Mouse (Mus musculus): Measurements from ENCODE around the gene Ccdc84.
"Not testable (repeated sequence)": the region's sequence is repeated elsewhere in the genome, so short reads cannot be mapped to it uniquely, and the experiment has no call there.

Ccdc84 gene

GRCm38 (mm10) chr9:44361931-44362330, 56.4 kb downstream of the Ccdc84 start:
- DNase-seq (ENCODE audit: low spot score in 2 of 2): not testable (repeated sequence)

- DNase-seq (ENCODE audit: low spot score in 2 of 2): peak; percentile 78 to 95
Measured at GRCm38 (mm10) chr9:44361190-44361917, 57.0 kb downstream of the Ccdc84 start, which contains the start of gene Vps11. Gene Vps11, minus strand, starts transcription at chr9:44361670.
